Mouse (Mus musculus) neural tube, embryonic 13.5 days (tissue): Measurements from ENCODE around the gene Zfp618. TPM values are rescaled to one million over a fixed set of nuclear protein-coding genes. Genes with fewer than 3 reads are reported as not detected.
A peak's percentile ranks its signal among the peaks of the same experiment; 100 is the strongest.

Experiments used
- ATAC-seq: fragments of 200-750 bp; cut with Nextera tagmentation; 2 replicates; pipeline ENCODE4 v1.8.0; 2017; ENCODE audit warnings: low read depth, mild to moderate bottlenecking, moderate TSS enrichment, moderate library complexity
- H3K27ac ChIP-seq: fragments of 300-500 bp; sonication (generic); replicated peaks from 2 replicates; pipeline ENCODE4 v1.5.1; 2015; ENCODE audit warnings: moderate library complexity, mild to moderate bottlenecking, inconsistent platforms
- H3K27me3 ChIP-seq: fragments of 300-500 bp; sonication (generic); 2 replicates; pipeline ENCODE4 v1.6.1; 2015; ENCODE audit warnings: mild to moderate bottlenecking, inconsistent platforms
- H3K36me3 ChIP-seq: fragments of 300-500 bp; sonication (generic); 2 replicates; pipeline ENCODE4 v1.6.1; 2015; ENCODE audit warnings: mild to moderate bottlenecking, inconsistent platforms
- H3K4me1 ChIP-seq: fragments of 300-500 bp; sonication (generic); replicated peaks from 2 replicates; pipeline ENCODE4 v1.6.1; 2015; ENCODE audit warnings: inconsistent platforms
- H3K4me2 ChIP-seq: fragments of 300-500 bp; sonication (generic); 2 replicates; pipeline ENCODE4 v1.6.1; 2015; ENCODE audit warnings: inconsistent platforms, mild to moderate bottlenecking, moderate library complexity
- H3K4me3 ChIP-seq: fragments of 300-500 bp; sonication (generic); 2 replicates; pipeline ENCODE4 v1.5.1; 2015; ENCODE audit warnings: mild to moderate bottlenecking, inconsistent platforms
- H3K9ac ChIP-seq: fragments of 300-500 bp; sonication (generic); 2 replicates; pipeline ENCODE4 v1.6.1; 2015; ENCODE audit warnings: moderate library complexity, mild to moderate bottlenecking, inconsistent platforms
- H3K9me3 ChIP-seq: fragments of 300-500 bp; sonication (generic); 2 replicates; pipeline ENCODE4 v1.6.1; 2016; ENCODE audit warnings: inconsistent platforms
- whole genome bisulfite sequencing: fragments of 180-500 bp; shearing (Covaris S2); methylation state at CpG from one replicate; pipeline ENCODE4 v1.1.7; 2015; 5-methylcytosine and 5-hydroxymethylcytosine counted together
- polyA plus RNA-seq: library from polyadenylated mRNA; unstranded; fragments of >200 nt; fragmentation: Nextera tagmentation; extraction: Ambion mirVana; gene quantifications from 2 replicates; pipeline ENCODE4 v1.2.1, GENCODE M21; 2015

Zfp618 gene
- polyA plus RNA-seq, result 40.8 and 40.9 TPM in 2 replicates

DNA sequence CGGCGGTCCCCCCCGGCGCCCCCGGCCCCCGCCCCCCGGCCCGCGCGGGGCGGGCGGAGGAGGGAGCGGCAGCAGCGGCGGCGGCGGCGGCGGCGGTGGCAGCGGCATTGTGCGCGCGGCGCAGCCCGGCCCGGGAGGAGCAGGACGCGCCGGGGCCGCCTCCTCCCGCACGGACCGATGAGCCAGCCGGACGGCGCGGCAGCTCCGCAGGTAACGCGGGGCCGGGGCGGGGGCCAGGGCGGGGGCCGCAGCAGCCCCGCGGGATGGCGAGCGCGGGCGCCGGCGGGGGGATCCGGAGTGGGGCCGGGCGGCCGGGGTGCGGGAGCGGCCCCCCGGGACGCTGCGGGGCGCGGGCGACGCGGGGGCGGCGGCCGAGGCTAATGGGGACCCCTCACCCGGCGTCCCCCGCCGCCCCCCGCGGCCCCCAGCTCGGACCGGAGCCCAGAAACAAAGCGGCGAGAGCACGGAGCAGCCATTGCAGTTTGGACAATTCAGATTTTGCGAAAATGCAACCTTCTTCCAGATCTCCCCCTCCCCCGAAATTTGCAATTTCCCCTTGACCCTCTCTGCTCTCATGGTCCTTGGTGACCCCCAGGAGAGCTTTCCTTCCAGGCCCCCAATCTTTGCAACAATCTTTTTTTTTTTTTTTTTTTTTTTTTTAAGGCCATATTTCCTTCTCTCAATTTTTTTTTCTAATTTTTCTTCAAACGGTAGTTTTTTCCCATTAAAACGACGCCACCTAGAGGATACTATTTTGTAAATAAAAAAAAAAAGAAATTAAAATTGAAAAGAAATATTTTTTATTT, at the start of gene Zfp618:
TSS of gene Zfp618 (plus strand) at position 77 of the 806 bp plus-strand sequence.
- H3K9me3 ChIP-seq, result no peaks in the 10 kb centered on the region
- 0% methylated on average over 31 of the region's 86 CpGs for WGBS
- no peaks in the 10 kb centered on the region for H3K36me3 ChIP-seq
- H3K9ac ChIP-seq, result peak within 1 kb of the TSS; percentile 99
- H3K4me2 ChIP-seq, result peak within 1 kb of the TSS; percentile 65
- peak within 1 kb of the TSS; percentile 92 for H3K4me3 ChIP-seq
- peaks cover 33% of the 10 kb centered on the region for H3K4me1 ChIP-seq
- H3K27me3 ChIP-seq, result no peaks in the 10 kb centered on the region
- ATAC-seq, result peak; percentile 79
- H3K27ac ChIP-seq, result peak within 1 kb of the TSS; percentile 95

- no peak for ATAC-seq
- Histone ChIP-seq H3K4me3 (no peak overlapping the region), H3K27me3 (no peaks in the 10 kb centered on the region), H3K4me1 (no peaks in the 10 kb centered on the region), H3K9me3 (no peaks in the 10 kb centered on the region; the same call in 1 of the 2 replicates), H3K4me2 (no peak overlapping the region), H3K36me3 (no peaks in the 10 kb centered on the region), H3K9ac (no peak overlapping the region), H3K27ac (no peak overlapping the region)
- 88% methylated on average over 8 of the region's 8 CpGs for WGBS
Observed at GRCm38 (mm10) chr4:62917056-62917455, 48.3 kb upstream of the Zfp618 start.

DNA sequence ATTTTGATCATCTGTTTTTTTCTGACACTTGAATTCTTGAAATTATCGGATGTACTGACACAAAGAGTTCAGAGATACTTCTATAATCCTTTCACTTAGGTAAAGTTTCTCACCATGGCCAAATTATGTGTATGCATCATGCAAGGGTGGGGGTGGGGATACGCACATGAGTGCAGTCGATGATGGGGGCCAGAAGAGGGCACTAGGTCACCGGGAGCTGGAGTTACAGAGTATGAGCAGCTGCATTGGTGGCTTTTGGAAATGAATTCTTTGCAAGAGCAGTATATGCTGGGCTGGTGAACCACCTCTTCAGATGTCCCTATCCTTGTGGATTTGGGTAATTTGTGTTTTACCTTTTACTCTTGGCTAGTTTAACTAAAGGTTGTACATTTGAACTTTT, 31.6 kb upstream of the Zfp618 start:
- Histone ChIP-seq H3K27ac (no peak overlapping the region), H3K9ac (no peak overlapping the region), H3K4me1 (no peaks in the 10 kb centered on the region), H3K36me3 (no peaks in the 10 kb centered on the region), H3K4me2 (no peak overlapping the region), H3K4me3 (no peak overlapping the region), H3K27me3 (no peaks in the 10 kb centered on the region), H3K9me3 (no peaks in the 10 kb centered on the region)
- no peak for ATAC-seq
- WGBS, result 92% methylated on average over 4 of the region's 4 CpGs

GRCm38 (mm10) chr4:62935589-62936218, 29.7 kb upstream of the Zfp618 start:
- no peak for ATAC-seq
- Histone ChIP-seq H3K9me3 (no peaks in the 10 kb centered on the region), H3K4me3 (no peak overlapping the region), H3K4me2 (no peak overlapping the region), H3K27ac (no peak overlapping the region), H3K9ac (no peak overlapping the region), H3K4me1 (no peaks in the 10 kb centered on the region), H3K27me3 (no peaks in the 10 kb centered on the region), H3K36me3 (no peaks in the 10 kb centered on the region)
- 74% methylated on average over 11 of the region's 11 CpGs for WGBS

GRCm38 (mm10) chr4:62941961-62942892, 23.1 kb upstream of the Zfp618 start:
- Histone ChIP-seq H3K27ac (no peak overlapping the region), H3K4me1 (0 out of 2 replicates have a peak, but pooled peaks cover 5% of the 10 kb centered on the region), H3K9ac (no peak overlapping the region), H3K9me3 (no peaks in the 10 kb centered on the region), H3K4me3 (no peak overlapping the region), H3K4me2 (no peak overlapping the region), H3K36me3 (no peaks in the 10 kb centered on the region), H3K27me3 (no peaks in the 10 kb centered on the region)
- 74% methylated on average over 14 of the region's 14 CpGs for WGBS
- ATAC-seq, result no peak

- Histone ChIP-seq H3K4me3 (no peak overlapping the region), H3K9me3 (no peaks in the 10 kb centered on the region), H3K4me2 (no peak overlapping the region), H3K27ac (no peak overlapping the region), H3K36me3 (no peaks in the 10 kb centered on the region), H3K9ac (no peak overlapping the region), H3K27me3 (no peaks in the 10 kb centered on the region), H3K4me1 (0 out of 2 replicates have a peak, but pooled peaks cover 5% of the 10 kb centered on the region)
- 68% methylated on average over 4 of the region's 4 CpGs for WGBS
- ATAC-seq, result no peak
Observed at GRCm38 (mm10) chr4:62944326-62944879, 21.0 kb upstream of the Zfp618 start.

GRCm38 (mm10) chr4:62963806-62964205, 1.6 kb upstream of the Zfp618 start:
- H3K27ac ChIP-seq, result no peak overlapping the region
- no peak for ATAC-seq

GRCm38 (mm10) chr4:62964844-62965496, 403 bp upstream of the Zfp618 start:
- WGBS, result 3% methylated on average over 24 of the region's 52 CpGs
- H3K36me3 ChIP-seq, result no peaks in the 10 kb centered on the region
- H3K9ac ChIP-seq, result peak overlapping the region; percentile 99
- H3K4me3 ChIP-seq, result peak overlapping the region; percentile 92
- H3K4me1 ChIP-seq, result peaks cover 26% of the 10 kb centered on the region
- no peaks in the 10 kb centered on the region for H3K27me3 ChIP-seq
- peak; percentile 54; the same call in 1 of the 2 replicates for ATAC-seq
- peak overlapping the region; percentile 65 for H3K4me2 ChIP-seq
- H3K9me3 ChIP-seq, result no peaks in the 10 kb centered on the region
- H3K27ac ChIP-seq, result peak overlapping the region; percentile 95

More at GRCm38 (mm10) chr4:62963806-62964205, 1.6 kb upstream of the Zfp618 start:
- H3K4me2 ChIP-seq, result no peak overlapping the region
- H3K27me3 ChIP-seq, result no peaks in the 10 kb centered on the region
- no peaks in the 10 kb centered on the region for H3K36me3 ChIP-seq
- WGBS, result 78% methylated on average over 4 of the region's 4 CpGs
- no peak overlapping the region for H3K9ac ChIP-seq
- H3K4me3 ChIP-seq, result no peak overlapping the region
- H3K9me3 ChIP-seq, result no peaks in the 10 kb centered on the region
- H3K4me1 ChIP-seq, result peaks cover 15% of the 10 kb centered on the region

DNA sequence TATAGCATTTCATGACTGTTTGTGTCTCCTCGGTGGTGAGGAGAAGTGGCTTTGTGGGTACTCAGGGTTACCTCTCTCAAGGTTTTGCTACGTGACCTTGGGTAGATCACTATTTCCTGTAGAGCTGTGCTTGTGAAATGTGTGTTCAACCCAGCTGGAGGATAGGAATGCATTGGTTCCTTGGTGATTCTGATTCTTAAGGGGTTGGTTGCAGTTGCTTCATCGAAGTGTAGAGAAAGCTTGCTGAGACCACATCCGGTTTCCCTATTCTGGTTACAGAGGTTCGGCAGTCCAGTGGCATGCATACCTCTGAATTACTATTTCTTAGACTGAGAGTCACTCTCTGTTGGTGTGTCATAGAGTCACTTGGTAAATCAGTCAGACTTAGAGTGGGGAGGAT, 4.2 kb downstream of the Zfp618 start:
- Histone ChIP-seq H3K27ac (no peak overlapping the region), H3K4me3 (no peak overlapping the region), H3K9me3 (no peaks in the 10 kb centered on the region), H3K4me1 (peaks cover 71% of the 10 kb centered on the region), H3K4me2 (no peak overlapping the region), H3K27me3 (no peaks in the 10 kb centered on the region), H3K9ac (no peak overlapping the region), H3K36me3 (no peaks in the 10 kb centered on the region)
- 90% methylated on average over 5 of the region's 5 CpGs for WGBS
- no peak for ATAC-seq

- peaks cover 77% of the 10 kb centered on the region for H3K4me1 ChIP-seq
- H3K36me3 ChIP-seq, result no peaks in the 10 kb centered on the region
- no peak for ATAC-seq
- 83% methylated on average over 1 of the region's 1 CpGs for WGBS
- H3K9ac ChIP-seq, result no peak overlapping the region
- no peaks in the 10 kb centered on the region for H3K9me3 ChIP-seq
- no peaks in the 10 kb centered on the region for H3K27me3 ChIP-seq
- H3K4me2 ChIP-seq, result no peak overlapping the region
- no peak overlapping the region for H3K27ac ChIP-seq
- H3K4me3 ChIP-seq, result no peak overlapping the region
Observed at GRCm38 (mm10) chr4:62971991-62972390, 6.6 kb downstream of the Zfp618 start.

- Histone ChIP-seq H3K4me1 (peaks cover 83% of the 10 kb centered on the region), H3K4me3 (no peak overlapping the region), H3K36me3 (no peaks in the 10 kb centered on the region), H3K4me2 (no peak overlapping the region), H3K9me3 (no peaks in the 10 kb centered on the region), H3K9ac (no peak overlapping the region), H3K27ac (no peak overlapping the region), H3K27me3 (no peaks in the 10 kb centered on the region)
- no peak for ATAC-seq
- 74% methylated on average over 3 of the region's 3 CpGs for WGBS
Observed at GRCm38 (mm10) chr4:62973086-62973485, 7.7 kb downstream of the Zfp618 start.
